Mouse (Mus musculus): ENCODE data around the gene Ptpn5. TPM values are rescaled to one million over a fixed set of nuclear protein-coding genes. Genes with fewer than 3 reads are reported as not detected.

Ptpn5 gene
- polyA plus RNA-seq, 1 experiment from 2014 or later, result 1.3 TPM

GRCm38 (mm10) chr7:47148298-47148697, 14.8 kb upstream of the Ptpn5 start:
- Histone ChIP-seq H3K4me3 (replicated peaks; ENCODE audit: low read length) (no peak overlapping the region), H3K27ac (ENCODE audit: low read length) (no peak overlapping the region), H3K9ac (ENCODE audit: low read length) (no peak overlapping the region), H3K4me2 (ENCODE audit: low read depth, low read length) (no peak overlapping the region), H3K27me3 (ENCODE audit: control insufficient read depth, insufficient read depth, low read length) (no peaks in the 10 kb centered on the region), H3K36me3 (ENCODE audit: control insufficient read depth, insufficient read depth, low read length) (no peaks in the 10 kb centered on the region), H3K4me1 (ENCODE audit: control insufficient read depth, insufficient read depth, low read length) (no peaks in the 10 kb centered on the region), H3K9me3 (replicated peaks; ENCODE audit: control insufficient read depth, low read length) (no peaks in the 10 kb centered on the region)
- ATAC-seq (ENCODE audit: insufficient read depth, low FRiP score), result no peak
- WGBS, result 92% methylated on average over 7 of the region's 7 CpGs

- Histone ChIP-seq H3K9ac (ENCODE audit: low read length) (no peak overlapping the region), H3K27me3 (ENCODE audit: control insufficient read depth, insufficient read depth, low read length) (no peaks in the 10 kb centered on the region), H3K36me3 (ENCODE audit: control insufficient read depth, insufficient read depth, low read length) (no peaks in the 10 kb centered on the region), H3K27ac (ENCODE audit: low read length) (no peak overlapping the region), H3K4me2 (ENCODE audit: low read depth, low read length) (no peak overlapping the region), H3K4me1 (ENCODE audit: control insufficient read depth, insufficient read depth, low read length) (no peaks in the 10 kb centered on the region), H3K4me3 (replicated peaks; ENCODE audit: low read length) (no peak overlapping the region), H3K9me3 (replicated peaks; ENCODE audit: control insufficient read depth, low read length) (no peaks in the 10 kb centered on the region)
- ATAC-seq (ENCODE audit: insufficient read depth, low FRiP score), result no peak
- 51% methylated on average over 12 of the region's 12 CpGs for WGBS
Measured at GRCm38 (mm10) chr7:47146034-47146812, 12.7 kb upstream of the Ptpn5 start.

GRCm38 (mm10) chr7:47144299-47144698, 10.8 kb upstream of the Ptpn5 start:
- WGBS, result 12% methylated on average over 6 of the region's 6 CpGs

GRCm38 (mm10) chr7:47139823-47140325, 6.4 kb upstream of the Ptpn5 start:
- Histone ChIP-seq H3K27ac (ENCODE audit: low read length) (no peak overlapping the region), H3K9me3 (replicated peaks; ENCODE audit: control insufficient read depth, low read length) (no peaks in the 10 kb centered on the region), H3K27me3 (ENCODE audit: control insufficient read depth, insufficient read depth, low read length) (peaks cover 6% of the 10 kb centered on the region), H3K9ac (ENCODE audit: low read length) (no peak overlapping the region), H3K4me1 (ENCODE audit: control insufficient read depth, insufficient read depth, low read length) (no peaks in the 10 kb centered on the region), H3K4me3 (replicated peaks; ENCODE audit: low read length) (no peak overlapping the region), H3K4me2 (ENCODE audit: low read depth, low read length) (no peak overlapping the region), H3K36me3 (ENCODE audit: control insufficient read depth, insufficient read depth, low read length) (no peaks in the 10 kb centered on the region)
- ATAC-seq (ENCODE audit: insufficient read depth, low FRiP score), result no peak
- WGBS, result 70% methylated on average over 8 of the region's 8 CpGs

More at GRCm38 (mm10) chr7:47144299-47144698, 10.8 kb upstream of the Ptpn5 start:
- Histone ChIP-seq H3K9ac (ENCODE audit: low read length) (no peak overlapping the region), H3K36me3 (ENCODE audit: control insufficient read depth, insufficient read depth, low read length) (no peaks in the 10 kb centered on the region), H3K27me3 (ENCODE audit: control insufficient read depth, insufficient read depth, low read length) (no peaks in the 10 kb centered on the region), H3K4me2 (ENCODE audit: low read depth, low read length) (no peak overlapping the region), H3K4me3 (replicated peaks; ENCODE audit: low read length) (no peak overlapping the region), H3K4me1 (ENCODE audit: control insufficient read depth, insufficient read depth, low read length) (no peaks in the 10 kb centered on the region), H3K27ac (ENCODE audit: low read length) (no peak overlapping the region), H3K9me3 (replicated peaks; ENCODE audit: control insufficient read depth, low read length) (no peaks in the 10 kb centered on the region)
- no peak for ATAC-seq (ENCODE audit: insufficient read depth, low FRiP score)

- H3K36me3 ChIP-seq (ENCODE audit: control insufficient read depth, insufficient read depth, low read length), result no peaks in the 10 kb centered on the region
- no peak for ATAC-seq (ENCODE audit: insufficient read depth, low FRiP score)
- H3K9ac ChIP-seq (ENCODE audit: low read length), result no peak overlapping the region
- H3K27ac ChIP-seq (ENCODE audit: low read length), result no peak overlapping the region
- no peak overlapping the region for H3K4me3 ChIP-seq (replicated peaks; ENCODE audit: low read length)
- H3K4me1 ChIP-seq (ENCODE audit: control insufficient read depth, insufficient read depth, low read length), result peaks cover 15% of the 10 kb centered on the region
- no peak overlapping the region for H3K4me2 ChIP-seq (ENCODE audit: low read depth, low read length)
- no peaks in the 10 kb centered on the region for H3K9me3 ChIP-seq (replicated peaks; ENCODE audit: control insufficient read depth, low read length)
- 36% methylated on average over 5 of the region's 5 CpGs for WGBS
- peaks cover 57% of the 10 kb centered on the region for H3K27me3 ChIP-seq (ENCODE audit: control insufficient read depth, insufficient read depth, low read length)
Measured at GRCm38 (mm10) chr7:47134570-47134969, 1.1 kb upstream of the Ptpn5 start.

- no peak for ATAC-seq (ENCODE audit: insufficient read depth, low FRiP score)
- H3K4me2 ChIP-seq (ENCODE audit: low read depth, low read length), result peak overlapping the region; percentile 98
- H3K36me3 ChIP-seq (ENCODE audit: control insufficient read depth, insufficient read depth, low read length), result no peaks in the 10 kb centered on the region
- peaks cover 57% of the 10 kb centered on the region for H3K27me3 ChIP-seq (ENCODE audit: control insufficient read depth, insufficient read depth, low read length)
- H3K4me3 ChIP-seq (replicated peaks; ENCODE audit: low read length), result peak overlapping the region; percentile 58
- peak overlapping the region; percentile 67; the same call in 1 of the 2 replicates for H3K9ac ChIP-seq (ENCODE audit: low read length)
- H3K4me1 ChIP-seq (ENCODE audit: control insufficient read depth, insufficient read depth, low read length), result peaks cover 15% of the 10 kb centered on the region
- H3K27ac ChIP-seq (ENCODE audit: low read length), result no peak overlapping the region
- no peaks in the 10 kb centered on the region for H3K9me3 ChIP-seq (replicated peaks; ENCODE audit: control insufficient read depth, low read length)
- 2% methylated on average over 10 of the region's 10 CpGs for WGBS
Measured at GRCm38 (mm10) chr7:47132931-47133260, 588 bp downstream of the Ptpn5 start.

GRCm38 (mm10) chr7:47132180-47132930, 1.1 kb downstream of the Ptpn5 start:
- Histone ChIP-seq H3K9me3 (replicated peaks; ENCODE audit: control insufficient read depth, low read length) (no peaks in the 10 kb centered on the region), H3K4me1 (ENCODE audit: control insufficient read depth, insufficient read depth, low read length) (peaks cover 15% of the 10 kb centered on the region), H3K9ac (ENCODE audit: low read length) (peak overlapping the region; percentile 67), H3K27me3 (ENCODE audit: control insufficient read depth, insufficient read depth, low read length) (peaks cover 57% of the 10 kb centered on the region), H3K27ac (ENCODE audit: low read length) (no peak overlapping the region), H3K36me3 (ENCODE audit: control insufficient read depth, insufficient read depth, low read length) (no peaks in the 10 kb centered on the region), H3K4me2 (ENCODE audit: low read depth, low read length) (peak overlapping the region; percentile 98), H3K4me3 (replicated peaks; ENCODE audit: low read length) (peak overlapping the region; percentile 58)
- ATAC-seq (ENCODE audit: insufficient read depth, low FRiP score), result peak; percentile 45; the same call in 1 of the 2 replicates
- WGBS, result under 1% methylated on average over 64 of the region's 65 CpGs

GRCm38 (mm10) chr7:47131840-47132179, 1.7 kb downstream of the Ptpn5 start:
- Histone ChIP-seq H3K9me3 (replicated peaks; ENCODE audit: control insufficient read depth, low read length) (no peaks in the 10 kb centered on the region), H3K36me3 (ENCODE audit: control insufficient read depth, insufficient read depth, low read length) (no peaks in the 10 kb centered on the region), H3K27ac (ENCODE audit: low read length) (no peak overlapping the region), H3K9ac (ENCODE audit: low read length) (peak overlapping the region; percentile 67), H3K4me3 (replicated peaks; ENCODE audit: low read length) (peak overlapping the region; percentile 58), H3K4me1 (ENCODE audit: control insufficient read depth, insufficient read depth, low read length) (peaks cover 15% of the 10 kb centered on the region), H3K4me2 (ENCODE audit: low read depth, low read length) (peak overlapping the region; percentile 98), H3K27me3 (ENCODE audit: control insufficient read depth, insufficient read depth, low read length) (peaks cover 57% of the 10 kb centered on the region)
- 1% methylated on average over 15 of the region's 15 CpGs for WGBS
- ATAC-seq (ENCODE audit: insufficient read depth, low FRiP score), result no peak

GRCm38 (mm10) chr7:47131258-47131657, 2.2 kb downstream of the Ptpn5 start:
- Histone ChIP-seq H3K36me3 (ENCODE audit: control insufficient read depth, insufficient read depth, low read length) (no peaks in the 10 kb centered on the region), H3K4me1 (ENCODE audit: control insufficient read depth, insufficient read depth, low read length) (peaks cover 15% of the 10 kb centered on the region), H3K27ac (ENCODE audit: low read length) (no peak overlapping the region), H3K4me2 (ENCODE audit: low read depth, low read length) (no peak overlapping the region), H3K9me3 (replicated peaks; ENCODE audit: control insufficient read depth, low read length) (no peaks in the 10 kb centered on the region), H3K27me3 (ENCODE audit: control insufficient read depth, insufficient read depth, low read length) (peaks cover 57% of the 10 kb centered on the region), H3K9ac (ENCODE audit: low read length) (no peak overlapping the region), H3K4me3 (replicated peaks; ENCODE audit: low read length) (no peak overlapping the region)
- ATAC-seq (ENCODE audit: insufficient read depth, low FRiP score), result no peak
- WGBS, result 31% methylated on average over 8 of the region's 8 CpGs

All from stomach, embryonic 16.5 days (tissue).